8 mouse cellular contexts compared by ENCODE assay signal in genomic region chr8:121228892-121229291, GRCm38 (mm10).
DNase-seq lines count a peak whose midpoint lies in the region; ATAC-seq and TF ChIP-seq lines count a peak whose summit lies in the region.

No protein-coding gene starts in this region.

- no peaks in the 10 kb centered on the region for H3K27me3 ChIP-seq in kidney, embryonic 14.5 days (ENCODE audit: control insufficient read depth, insufficient read depth, low read length)

- WGBS in kidney, embryonic 14.5 days, result 61% methylated on average over 3 of the region's 3 CpGs
- 49% methylated on average over 3 of the region's 3 CpGs for WGBS in bone marrow, adult 2 months

- TF ChIP-seq POLR2A in bone marrow, adult 2 months (IDR thresholded peaks at IDR 0.05; ENCODE audit: borderline replicate concordance, control insufficient read depth, low read depth, low read length), result no peak

- H3K36me3 ChIP-seq in kidney, embryonic 14.5 days (ENCODE audit: control insufficient read depth, insufficient read depth, low read length), result no peaks in the 10 kb centered on the region

- intact Hi-C loops in left cerebral cortex, postnatal 14 days (cut with DNase I), result no loop called here

- H3K27ac ChIP-seq in kidney, embryonic 14.5 days (ENCODE audit: low read depth, low read length), result 0 out of 2 replicates have a peak overlapping the region, but pooled peaks have one; percentile 17
- no peak overlapping the region for H3K27ac ChIP-seq in bone marrow, adult 2 months (ENCODE audit: control insufficient read depth, insufficient read depth, low read depth, low read length, poor library complexity)

- H3K4me1 ChIP-seq in kidney, embryonic 14.5 days (ENCODE audit: control insufficient read depth, insufficient read depth, low read length), result peaks cover 8% of the 10 kb centered on the region; the same call in 1 of the 2 replicates
- H3K4me1 ChIP-seq in bone marrow, adult 2 months (ENCODE audit: control insufficient read depth, insufficient read depth, low read length), result no peaks in the 10 kb centered on the region

- H3K9me3 ChIP-seq in kidney, embryonic 14.5 days (ENCODE audit: control insufficient read depth, low read length), result no peaks in the 10 kb centered on the region

- no peak overlapping the region for H3K4me3 ChIP-seq in kidney, embryonic 14.5 days (ENCODE audit: low read length)
- no peak overlapping the region for H3K4me3 ChIP-seq in bone marrow, adult 2 months (replicated peaks; ENCODE audit: control insufficient read depth, low read depth, low read length)

- no peak overlapping the region for H3K9ac ChIP-seq in kidney, embryonic 14.5 days (ENCODE audit: low read depth, low read length)

- H3K4me2 ChIP-seq in kidney, embryonic 14.5 days (replicated peaks; ENCODE audit: low read depth, low read length), result no peak overlapping the region

- peak; percentile 62 for TF ChIP-seq CTCF in bone marrow, adult 2 months (IDR thresholded peaks at IDR 0.05; ENCODE audit: control insufficient read depth, insufficient read depth, low read length)

- no peak for ATAC-seq in kidney, embryonic 14.5 days (ENCODE audit: low FRiP score, low TSS enrichment)

- no peak for DNase-seq in kidney, adult 8-10 months
- peak; percentile 81 for DNase-seq in ES-CJ7 (ENCODE audit: low read depth, low spot score)
- DNase-seq in lung, postnatal 10 days, result peak; percentile 55
- no peak for DNase-seq in urinary bladder, postnatal 25 days (ENCODE audit: low spot score)
- DNase-seq in left cerebral cortex, adult 18-20 months (ENCODE audit: low spot score in 2 of 2), result no peak
- no peak for DNase-seq in left cerebral cortex, postnatal 14 days (ENCODE audit: low spot score in 2 of 2)

Comparison
In these comparisons a context has a peak if more than half of its experiments do, and no peak if none do; other contexts are left out.
1. DNase-seq: peak in ES-CJ7 (single experiment) and lung, postnatal 10 days (single experiment); none in kidney, adult 8-10 months (0 of 2), urinary bladder, postnatal 25 days (single experiment), left cerebral cortex, adult 18-20 months (0 of 2) and left cerebral cortex, postnatal 14 days (0 of 2).